Mouse (Mus musculus): ENCODE results near the gene Lca5.

The Lca5 gene

GRCm38 (mm10) chr9:83440392-83441357 is at the start of gene Lca5:
Lca5 (minus strand) TSS chr9:83441127.
- whole genome bisulfite sequencing, result 2% methylated on average over 57 of the region's 57 CpGs

- 19% methylated on average over 15 of the region's 15 CpGs for WGBS
Observed at GRCm38 (mm10) chr9:83488491-83489210, 47.7 kb upstream of the Lca5 start.

GRCm38 (mm10) chr9:83487771-83488470 is 47.0 kb upstream of the Lca5 start:
- 25% methylated on average over 9 of the region's 9 CpGs for WGBS

- 94% methylated on average over 3 of the region's 3 CpGs for WGBS
Observed at GRCm38 (mm10) chr9:83485966-83486365, 45.0 kb upstream of the Lca5 start.

- WGBS, result 95% methylated on average over 1 of the region's 1 CpGs
Observed at GRCm38 (mm10) chr9:83485357-83485756, 44.4 kb upstream of the Lca5 start.

GRCm38 (mm10) chr9:83483419-83483818 is 42.5 kb upstream of the Lca5 start:
- WGBS, result 90% methylated on average over 4 of the region's 4 CpGs

- 95% methylated on average over 4 of the region's 4 CpGs for WGBS
Observed at GRCm38 (mm10) chr9:83482176-83482949, 41.4 kb upstream of the Lca5 start.

GRCm38 (mm10) chr9:83469871-83470270 is 28.9 kb upstream of the Lca5 start:
- WGBS, result 77% methylated on average over 2 of the region's 2 CpGs

- WGBS, result 1% methylated on average over 22 of the region's 22 CpGs
Observed at GRCm38 (mm10) chr9:83447771-83448170, 6.8 kb upstream of the Lca5 start.

GRCm38 (mm10) chr9:83447176-83447575 is 6.2 kb upstream of the Lca5 start:
- 76% methylated on average over 9 of the region's 9 CpGs for WGBS

GRCm38 (mm10) chr9:83437621-83438020 is 3.3 kb downstream of the Lca5 start:
- 79% methylated on average over 5 of the region's 5 CpGs for WGBS

GRCm38 (mm10) chr9:83434489-83434888 is 6.4 kb downstream of the Lca5 start:
- 28% methylated on average over 4 of the region's 4 CpGs for WGBS

- 59% methylated on average over 7 of the region's 7 CpGs for WGBS
Observed at GRCm38 (mm10) chr9:83433661-83434060, 7.3 kb downstream of the Lca5 start.

GRCm38 (mm10) chr9:83427926-83428325 is 13.0 kb downstream of the Lca5 start:
- 86% methylated on average over 4 of the region's 4 CpGs for WGBS

GRCm38 (mm10) chr9:83418965-83419364 is 22.0 kb downstream of the Lca5 start:
- 72% methylated on average over 5 of the region's 5 CpGs for WGBS

- 77% methylated on average over 10 of the region's 10 CpGs for WGBS
Observed at GRCm38 (mm10) chr9:83413046-83413445, 27.9 kb downstream of the Lca5 start.

- WGBS, result 69% methylated on average over 7 of the region's 7 CpGs
Observed at GRCm38 (mm10) chr9:83405150-83405549, 35.8 kb downstream of the Lca5 start.

GRCm38 (mm10) chr9:83400783-83401182 is 40.1 kb downstream of the Lca5 start:
- WGBS, result 69% methylated on average over 3 of the region's 3 CpGs

- 64% methylated on average over 7 of the region's 7 CpGs for WGBS
Observed at GRCm38 (mm10) chr9:83399414-83399813, 41.5 kb downstream of the Lca5 start.

GRCm38 (mm10) chr9:83398260-83398659 is 42.7 kb downstream of the Lca5 start:
- WGBS, result 58% methylated on average over 6 of the region's 6 CpGs

- 89% methylated on average over 15 of the region's 15 CpGs for WGBS
Observed at GRCm38 (mm10) chr9:83395456-83395855, 45.5 kb downstream of the Lca5 start.
